Mouse (Mus musculus) gastrocnemius, adult 18-20 months (tissue): ENCODE data around the gene 4921536K21Rik. TPM values are rescaled to one million over a fixed set of nuclear protein-coding genes. Genes with fewer than 3 reads are reported as not detected.
A peak's percentile ranks its signal among the peaks of the same experiment; 100 is the strongest.

Experiments used
- DNase-seq: peaks from one replicate; pipeline ENCODE4 v3.0.0; 2021; ENCODE audit warnings: low spot score
- total RNA-seq, 2 experiments: library from RNA; stranded (reverse); gene quantifications; 2 replicates each; pipeline ENCODE4 v1.2.3; 2021

The 4921536K21Rik gene
- total RNA-seq, 2 experiments from 2014 or later = 0.17 to 0.27 TPM

DNA sequence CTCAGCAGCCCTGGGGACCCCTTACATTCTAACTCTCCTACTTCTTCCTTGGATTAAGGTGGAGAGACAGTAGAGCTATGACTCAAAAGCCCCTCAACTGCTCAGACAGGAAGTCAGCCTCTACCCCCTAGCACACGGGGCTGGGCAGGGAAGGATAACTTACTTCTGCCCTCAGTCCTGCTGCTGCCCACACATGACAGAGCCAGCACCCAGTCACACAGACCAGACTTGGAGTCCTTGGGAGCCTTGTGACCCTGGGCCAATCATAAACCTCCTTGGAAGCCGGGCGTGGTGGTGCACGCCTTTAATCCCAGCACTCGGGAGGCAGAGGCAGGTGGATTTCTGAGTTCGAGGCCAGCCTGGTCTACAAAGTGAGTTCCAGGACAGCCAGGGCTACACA lies 16.5 kb upstream of the 4921536K21Rik start:
- DNase-seq = peak; percentile 17

DNA sequence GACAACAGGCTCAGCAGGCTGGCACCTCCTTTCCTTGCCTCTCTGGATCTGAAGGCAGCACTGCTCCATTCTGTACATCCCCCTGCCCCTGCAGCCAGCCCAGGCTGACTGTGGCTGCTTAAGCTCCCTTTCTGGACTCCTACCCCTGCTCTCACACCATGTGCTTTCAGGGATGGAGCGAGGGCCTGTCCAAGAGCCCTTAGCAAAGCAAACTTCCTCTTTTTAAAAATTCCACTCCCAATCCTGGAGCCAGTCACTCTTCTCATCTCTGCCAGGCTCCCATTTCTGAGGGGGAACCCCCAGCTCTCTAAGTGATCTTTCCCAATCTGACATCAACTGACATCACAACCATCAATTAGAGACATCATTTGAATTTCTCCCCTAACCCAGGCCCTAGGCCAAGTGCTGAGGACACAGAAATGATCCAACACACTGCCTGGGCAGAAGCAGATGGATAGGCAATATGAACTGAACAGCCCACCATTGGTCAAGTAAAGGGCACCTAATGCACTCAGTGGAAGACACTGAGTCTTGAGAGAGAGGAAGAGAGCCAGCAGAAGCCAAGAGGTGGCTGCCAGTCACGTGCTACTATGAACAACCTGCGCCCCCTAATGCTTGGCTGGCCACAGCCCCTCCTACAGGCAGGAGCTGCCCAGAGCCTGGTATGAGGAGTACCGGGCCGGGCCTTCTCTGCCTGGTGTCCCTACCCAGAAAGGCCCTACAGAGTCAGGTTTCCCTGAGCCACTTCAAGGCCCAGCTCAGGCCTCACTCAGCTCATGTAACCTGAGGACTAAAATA lies 15.8 kb upstream of the 4921536K21Rik start:
- DNase-seq = peak; percentile 72

- no peak for DNase-seq
Measured at GRCm38 (mm10) chr11:3909236-3909635, 14.3 kb upstream of the 4921536K21Rik start.

DNA sequence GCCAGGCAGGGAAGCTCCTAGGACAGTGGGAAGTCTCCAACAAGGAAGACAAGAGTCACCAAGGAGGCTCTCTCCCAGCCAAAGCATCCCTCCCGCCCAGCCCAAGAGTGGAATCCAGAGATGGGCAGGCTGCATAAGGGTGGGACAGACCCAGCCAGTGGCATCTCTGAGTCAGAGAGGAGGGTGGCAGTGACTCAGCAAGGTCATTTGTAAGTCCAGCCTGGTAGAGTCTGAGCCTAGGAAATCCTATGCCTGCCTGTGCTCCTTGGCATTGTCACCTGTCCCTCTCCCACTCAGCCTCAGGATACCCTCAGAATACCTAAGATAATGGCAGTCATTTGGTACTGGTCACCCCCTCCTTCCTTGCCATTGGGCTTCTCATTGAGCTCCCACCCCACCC lies 10.5 kb upstream of the 4921536K21Rik start:
- DNase-seq = no peak

DNA sequence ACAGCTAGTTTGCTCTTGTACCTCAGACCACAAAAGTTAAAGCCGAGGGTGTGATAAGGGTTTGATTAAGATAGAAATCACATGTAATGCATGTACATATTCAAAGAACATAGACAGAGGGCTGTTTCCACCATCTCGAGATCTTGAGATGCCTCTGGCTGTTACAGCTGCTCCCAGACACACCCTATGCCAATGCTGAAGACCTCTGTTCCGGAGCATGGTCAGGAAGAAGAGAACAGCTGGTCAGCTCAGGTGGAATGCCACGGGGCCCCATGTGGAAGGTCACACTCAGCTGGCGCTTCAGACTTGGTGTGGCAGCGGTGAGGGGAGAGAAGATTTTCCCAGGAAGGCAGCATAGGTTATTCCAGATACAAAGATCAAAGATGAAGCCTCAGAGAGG lies 9.8 kb upstream of the 4921536K21Rik start:
- no peak for DNase-seq

DNA sequence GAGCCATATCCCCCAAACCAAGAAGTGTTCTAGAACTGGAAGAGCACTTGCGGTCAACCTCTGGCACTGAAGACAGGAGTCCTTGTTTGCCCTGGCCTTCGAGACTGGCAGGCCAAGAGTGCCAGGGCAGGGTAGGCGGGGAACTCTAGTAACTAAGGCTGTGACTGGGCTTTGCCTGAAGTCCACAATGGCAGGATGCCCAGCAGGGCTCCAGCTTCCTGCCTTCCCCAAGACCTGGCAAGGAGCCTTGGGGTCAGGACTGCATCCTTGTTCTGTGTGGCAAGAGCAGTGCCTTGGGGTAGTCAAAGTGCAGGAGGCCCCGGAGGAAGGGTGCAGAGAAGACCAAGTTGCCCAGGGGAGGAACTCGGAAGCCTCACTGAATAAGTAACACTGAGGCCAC lies 8.1 kb upstream of the 4921536K21Rik start:
- peak; percentile 75 for DNase-seq

DNA sequence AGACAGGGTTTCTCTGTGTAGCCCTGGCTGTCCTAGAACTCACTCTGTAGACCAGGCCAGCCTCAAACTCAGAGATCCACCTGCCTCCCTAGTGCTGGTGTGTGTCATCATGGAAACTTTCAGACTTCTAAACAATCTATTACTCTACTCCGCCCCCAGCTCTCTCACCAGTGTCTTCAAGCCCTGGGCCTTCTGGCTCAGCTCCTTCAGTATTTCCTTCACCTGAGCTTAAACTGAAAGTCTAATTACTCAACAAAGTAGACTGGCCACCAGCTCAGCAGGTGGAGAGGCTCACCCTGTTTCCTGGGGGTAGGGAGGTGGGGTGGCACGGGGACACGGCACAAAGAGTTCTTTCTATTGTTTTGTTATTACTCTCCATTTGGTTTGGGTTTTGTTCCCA lies 7.6 kb upstream of the 4921536K21Rik start:
- no peak for DNase-seq

DNA sequence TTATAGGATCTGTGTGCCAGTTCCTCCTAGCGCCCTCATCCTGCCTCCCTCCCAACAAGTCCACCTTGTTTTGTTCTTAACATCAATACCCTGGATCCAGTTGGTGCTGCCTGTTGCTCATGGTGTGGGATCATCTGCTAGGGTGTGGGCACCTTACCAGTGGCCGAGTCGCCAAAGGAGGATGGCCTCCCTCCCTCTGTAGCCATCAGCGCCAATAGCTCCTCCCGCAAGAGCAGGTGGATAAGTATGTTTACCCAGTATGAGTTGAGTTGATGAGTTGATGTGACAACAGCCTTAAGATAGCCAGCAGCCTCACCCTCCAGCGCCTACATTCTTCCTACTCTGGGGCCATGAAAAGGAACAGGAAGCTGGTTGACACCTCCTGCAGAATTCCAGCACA lies 5.4 kb upstream of the 4921536K21Rik start:
- DNase-seq = no peak

GRCm38 (mm10) chr11:3895933-3896332 lies 1.0 kb upstream of the 4921536K21Rik start:
- no peak for DNase-seq

DNA sequence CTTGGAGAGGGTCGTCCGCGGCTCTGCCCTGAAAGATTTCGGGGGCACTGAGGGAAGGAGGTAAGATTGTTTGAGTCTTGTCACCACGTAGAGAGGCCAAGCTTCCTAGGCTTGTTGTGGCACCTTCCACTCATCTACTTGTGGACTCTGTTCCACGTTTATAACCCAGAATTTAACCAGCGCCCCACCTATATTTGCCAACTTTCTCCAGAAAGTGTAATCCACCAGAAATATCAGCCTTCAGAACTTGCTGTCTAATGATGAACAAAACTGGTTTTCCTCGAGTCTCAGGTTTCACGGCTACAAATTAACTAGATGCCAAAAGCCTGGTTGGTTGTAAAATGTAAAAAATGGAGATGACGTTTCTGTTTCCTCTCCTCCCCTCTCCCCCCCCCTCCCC lies 560 bp upstream of the 4921536K21Rik start:
- no peak for DNase-seq

DNA sequence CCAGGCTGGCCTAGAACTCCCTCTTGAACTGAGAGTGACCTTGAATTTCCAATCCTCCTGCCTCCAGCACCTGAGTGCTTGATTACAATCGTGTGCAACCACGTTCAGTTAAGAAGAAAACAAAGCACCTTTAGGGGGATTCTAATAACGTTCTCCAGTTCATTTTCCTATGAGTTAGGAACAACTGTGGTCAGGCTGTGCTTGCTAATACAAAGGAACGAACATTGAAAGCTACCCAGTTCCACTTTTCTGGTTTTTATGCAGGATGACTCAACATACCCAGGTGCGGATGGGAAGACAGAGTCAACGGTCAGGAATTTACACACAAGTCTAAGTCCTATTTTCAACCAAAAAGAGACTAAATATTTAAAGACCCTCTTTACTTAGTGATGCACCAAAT lies 928 bp downstream of the 4921536K21Rik start:
- no peak for DNase-seq

- no peak for DNase-seq
Measured at GRCm38 (mm10) chr11:3887331-3887730, 7.6 kb downstream of the 4921536K21Rik start.

DNA sequence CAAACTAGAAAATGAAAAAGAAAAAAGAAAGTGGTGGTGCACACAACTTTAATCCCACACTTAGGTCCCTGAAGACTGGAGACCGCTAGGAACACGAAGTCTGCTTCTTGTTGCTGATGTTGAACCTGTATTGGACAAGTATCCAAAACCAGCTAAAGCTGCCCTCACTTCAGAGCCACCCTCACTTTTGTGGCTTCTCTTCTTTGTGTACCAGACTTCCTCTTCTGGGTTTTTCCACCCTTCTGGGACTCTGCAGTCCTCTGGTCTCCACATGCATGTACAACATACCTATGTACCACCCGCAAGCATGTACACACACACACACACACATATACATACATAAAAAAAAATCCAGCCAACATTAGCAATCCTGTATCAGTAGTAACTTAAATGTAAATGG lies 11.2 kb downstream of the 4921536K21Rik start:
- no peak for DNase-seq

DNA sequence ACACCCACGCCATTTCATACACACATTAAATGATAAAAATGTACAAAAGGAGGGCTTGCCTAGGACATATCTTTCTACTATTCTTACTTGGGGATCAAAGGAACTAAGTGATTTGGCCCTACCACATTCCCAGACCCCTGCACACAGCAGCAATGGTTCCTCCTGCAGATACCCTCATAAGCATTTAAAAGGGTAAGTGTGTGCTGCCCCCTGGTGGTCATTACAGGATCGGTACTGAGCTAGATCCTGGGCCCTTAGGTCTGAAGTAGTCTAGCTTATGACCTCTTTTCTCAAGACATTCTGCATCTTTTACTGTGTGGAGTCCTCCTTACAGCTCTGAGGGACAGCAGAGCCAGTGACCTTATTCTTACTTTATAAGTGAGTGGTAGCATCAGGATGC lies 15.1 kb downstream of the 4921536K21Rik start:
- peak; percentile 68 for DNase-seq

DNA sequence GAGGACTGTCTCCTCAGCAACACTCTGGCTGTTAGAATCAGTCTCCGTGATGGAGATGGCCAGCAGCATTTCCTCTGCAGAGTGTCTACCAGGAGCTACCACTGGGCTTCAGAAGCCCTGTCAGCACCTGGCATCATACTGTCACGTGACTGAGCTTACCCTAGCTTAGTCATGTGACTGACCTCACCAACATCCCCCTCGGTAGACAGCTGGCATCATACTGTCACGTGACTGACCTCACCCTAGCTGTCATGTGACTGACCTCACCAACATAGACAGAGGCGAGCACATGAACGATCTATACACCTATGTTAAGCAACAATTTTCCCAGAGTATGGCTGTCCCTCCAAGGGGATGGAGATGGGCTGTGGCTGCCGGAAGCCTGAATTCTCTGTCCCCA lies 16.2 kb downstream of the 4921536K21Rik start:
- DNase-seq = no peak

- DNase-seq = no peak
Measured at GRCm38 (mm10) chr11:3876419-3876818, 18.5 kb downstream of the 4921536K21Rik start.

DNA sequence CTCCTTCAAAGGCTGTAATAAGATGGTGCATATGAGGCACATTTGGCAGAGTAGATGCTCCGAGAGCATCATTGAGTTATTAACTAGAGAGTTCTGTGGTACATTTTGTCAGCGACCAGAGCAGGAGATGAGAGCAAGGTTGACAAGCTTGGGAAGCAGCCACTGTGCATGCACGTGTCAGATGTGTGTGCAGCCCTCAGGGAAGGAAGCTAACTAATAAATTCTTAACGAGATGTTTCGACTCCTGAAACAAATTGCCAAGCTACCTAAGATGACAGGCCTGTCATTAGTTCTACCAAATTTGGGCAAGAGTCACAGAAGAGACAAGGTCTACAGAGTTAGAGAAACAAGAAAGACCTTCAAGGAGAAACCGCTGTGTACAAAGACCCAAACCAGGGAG lies 30.6 kb downstream of the 4921536K21Rik start:
- no peak for DNase-seq

GRCm38 (mm10) chr11:3863454-3864112 lies 31.3 kb downstream of the 4921536K21Rik start, which contains the start of gene Osbp2:
Osbp2 (minus strand) TSS chr11:3863903.
- DNase-seq = peak; percentile 61

DNA sequence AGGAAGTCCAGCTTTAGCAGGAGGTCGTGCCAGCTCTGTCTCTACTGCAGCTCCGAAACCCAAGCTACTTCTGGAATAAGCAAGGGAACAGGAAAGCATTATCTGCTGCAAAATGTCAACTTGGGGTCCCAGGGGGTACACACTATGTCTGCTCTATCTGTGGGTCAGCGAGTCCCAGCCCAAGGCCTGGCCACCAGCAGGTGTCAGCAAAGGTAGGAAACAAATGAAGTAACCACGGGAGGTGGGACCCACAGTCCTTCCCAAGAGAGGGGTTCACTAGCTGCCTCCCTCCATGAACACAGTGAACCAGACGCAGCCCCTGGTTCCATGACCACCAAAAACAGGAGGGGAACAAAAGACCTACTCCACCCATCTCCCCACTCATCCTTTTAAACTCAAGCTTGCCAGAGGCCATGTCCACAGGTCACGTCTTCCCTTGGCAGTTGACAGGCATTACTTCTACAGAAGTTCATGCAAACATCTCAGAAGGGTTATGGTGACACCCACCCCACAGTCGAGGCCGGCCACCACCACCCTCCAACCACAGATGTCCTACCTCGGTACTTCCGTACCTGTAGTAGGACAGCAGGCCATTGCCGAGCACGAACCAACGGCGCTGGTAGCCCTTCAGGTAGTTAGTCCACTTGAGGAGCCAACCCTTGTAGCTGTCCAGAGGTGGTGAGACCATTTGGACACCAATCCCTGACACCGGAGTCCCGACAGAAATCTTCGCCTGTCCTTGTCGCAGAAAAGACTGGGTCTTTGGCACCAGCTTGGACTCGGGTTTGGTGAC lies 32.0 kb downstream of the 4921536K21Rik start:
- DNase-seq = no peak

DNA sequence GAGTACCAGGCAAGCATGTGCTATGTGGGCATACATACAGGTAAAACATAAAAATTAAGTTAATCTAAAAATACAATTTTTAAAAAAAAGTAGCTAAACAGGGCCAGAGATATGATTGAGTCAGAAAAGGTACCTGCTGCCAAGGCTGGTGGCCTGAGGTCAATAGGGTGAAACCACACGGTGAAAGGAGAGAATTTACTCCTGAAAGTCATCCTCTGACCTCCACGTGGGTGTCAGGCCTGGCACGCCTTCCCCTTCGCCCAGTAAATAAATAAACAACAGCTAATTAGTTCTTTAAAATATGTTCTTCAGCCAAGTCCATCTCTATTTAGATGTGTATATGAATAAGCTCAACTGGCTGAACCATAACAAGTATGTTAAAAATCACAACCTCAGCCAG lies 34.5 kb downstream of the 4921536K21Rik start:
- no peak for DNase-seq

GRCm38 (mm10) chr11:3859778-3860177 lies 35.1 kb downstream of the 4921536K21Rik start:
- no peak for DNase-seq

GRCm38 (mm10) chr11:3857902-3858301 lies 37.0 kb downstream of the 4921536K21Rik start:
- DNase-seq = no peak
